8 mouse cellular contexts compared by ENCODE assay signal in the genomic region with DNA sequence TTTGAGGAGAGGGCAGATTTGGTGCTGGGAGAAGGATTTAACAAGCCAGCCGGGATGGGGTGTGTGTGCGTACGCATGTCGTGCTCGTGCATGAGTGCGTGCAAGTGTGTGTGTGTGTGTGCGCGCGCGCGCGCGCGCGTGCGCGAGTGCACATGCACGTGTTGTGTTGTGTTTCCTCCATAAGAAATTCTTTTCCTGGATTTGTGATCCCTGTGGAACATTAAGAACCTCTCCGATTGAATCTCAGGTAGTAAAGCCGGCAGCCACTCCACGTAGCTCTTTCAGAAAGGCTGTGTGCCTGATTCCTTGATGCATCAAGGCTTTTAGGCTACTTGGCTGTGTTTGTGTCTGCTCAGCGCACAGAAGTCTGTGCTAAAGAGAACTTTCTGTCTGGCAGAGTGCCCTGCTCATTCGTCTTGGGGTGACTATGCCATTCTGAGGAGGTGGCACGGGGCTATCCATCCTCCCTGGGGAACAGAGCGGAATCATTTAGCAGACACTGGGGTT.
DNase-seq lines count a peak whose midpoint lies in the region; ATAC-seq and TF ChIP-seq lines count a peak whose summit lies in the region.

No protein-coding gene starts in this region.

- no peak overlapping the region for H3K9ac ChIP-seq in intestine, embryonic 14.5 days (ENCODE audit: low read length)
- no peak overlapping the region for H3K9ac ChIP-seq in intestine, embryonic 16.5 days (ENCODE audit: low read depth, low read length)
- no peak overlapping the region for H3K9ac ChIP-seq in heart, adult 2 months (ENCODE audit: low read depth, low read length)

- H3K4me3 ChIP-seq in intestine, embryonic 14.5 days (ENCODE audit: low read depth, low read length): no peak overlapping the region
- no peak overlapping the region for H3K4me3 ChIP-seq in intestine, embryonic 16.5 days (ENCODE audit: low read length)
- H3K4me3 ChIP-seq in heart, adult 2 months: no peak overlapping the region

- no peaks in the 10 kb centered on the region for H3K79me2 ChIP-seq in heart, adult 2 months (replicated peaks; ENCODE audit: control insufficient read depth, insufficient read depth, low read length)

- no peak for TF ChIP-seq CTCF in heart, adult 2 months (IDR thresholded peaks at IDR 0.05)

- no peak overlapping the region for H3K27ac ChIP-seq in intestine, embryonic 14.5 days (ENCODE audit: low read depth)
- no peak overlapping the region for H3K27ac ChIP-seq in intestine, embryonic 16.5 days (ENCODE audit: low read length)
- no peak overlapping the region for H3K27ac ChIP-seq in heart, adult 2 months

- intact Hi-C loops in left cerebral cortex, postnatal 10 days (cut with DNase I): loop anchor here (5.0 kb wide), 1 partner anchor 59 kb away; no protein-coding TSS in a partner anchor
- intact Hi-C loops in heart, adult 2 months (cut with DNase I): no loop called here

- no peaks in the 10 kb centered on the region for H3K27me3 ChIP-seq in intestine, embryonic 14.5 days (replicated peaks; ENCODE audit: control insufficient read depth, insufficient read depth, low read length)
- H3K27me3 ChIP-seq in intestine, embryonic 16.5 days (replicated peaks; ENCODE audit: control insufficient read depth, insufficient read depth, low read length): no peaks in the 10 kb centered on the region
- H3K27me3 ChIP-seq in heart, adult 2 months (ENCODE audit: control insufficient read depth, insufficient read depth, low read length): no peaks in the 10 kb centered on the region

- 0 out of 2 replicates have a peak overlapping the region, but pooled peaks have one; percentile 4 for H3K4me2 ChIP-seq in intestine, embryonic 14.5 days (ENCODE audit: low read length)
- H3K4me2 ChIP-seq in intestine, embryonic 16.5 days (ENCODE audit: low read depth, low read length): no peak overlapping the region

- H3K9me3 ChIP-seq in intestine, embryonic 14.5 days (ENCODE audit: control insufficient read depth, low read length): no peaks in the 10 kb centered on the region
- no peaks in the 10 kb centered on the region for H3K9me3 ChIP-seq in intestine, embryonic 16.5 days (ENCODE audit: control insufficient read depth, low read length)

- H3K4me1 ChIP-seq in intestine, embryonic 14.5 days (replicated peaks; ENCODE audit: control insufficient read depth, insufficient read depth, low read length): no peaks in the 10 kb centered on the region
- H3K4me1 ChIP-seq in intestine, embryonic 16.5 days (ENCODE audit: control insufficient read depth, insufficient read depth, low read length): no peaks in the 10 kb centered on the region
- no peaks in the 10 kb centered on the region for H3K4me1 ChIP-seq in heart, adult 2 months (ENCODE audit: control insufficient read depth, insufficient read depth, low read length)

- H3K36me3 ChIP-seq in intestine, embryonic 14.5 days (ENCODE audit: control insufficient read depth, insufficient read depth, low read length): no peaks in the 10 kb centered on the region
- no peaks in the 10 kb centered on the region for H3K36me3 ChIP-seq in intestine, embryonic 16.5 days (ENCODE audit: control insufficient read depth, insufficient read depth, low read length)
- no peaks in the 10 kb centered on the region for H3K36me3 ChIP-seq in heart, adult 2 months (ENCODE audit: control insufficient read depth, insufficient read depth, low read length)

- no peak for DNase-seq in intestine, embryonic 14.5 days (ENCODE audit: low spot score)
- peak; percentile 33 to 50 for DNase-seq in frontal cortex, postnatal 14 days (ENCODE audit: low spot score in 2 of 2)
- DNase-seq in left cerebral cortex, postnatal 10 days (ENCODE audit: extremely low spot score in 1 of 2, low spot score in 2 of 2): peak; percentile 50 to 65
- peak; percentile 69 for DNase-seq in right cerebral cortex, postnatal 14 days
- DNase-seq in yolk sac, embryonic 10.5 days (ENCODE audit: low spot score): no peak
- no peak for DNase-seq in heart, adult 2 months
- DNase-seq in adrenal gland, postnatal 4 days (ENCODE audit: low spot score in 2 of 2): no peak

- no peak for TF ChIP-seq EP300 in heart, adult 2 months (IDR thresholded peaks at IDR 0.05; ENCODE audit: insufficient read depth, low read depth, low read length)

- 79% methylated on average over 25 of the region's 25 CpGs for WGBS in intestine, embryonic 14.5 days
- WGBS in intestine, embryonic 16.5 days: 80% methylated on average over 25 of the region's 25 CpGs
- WGBS in heart, adult 2 months: 84% methylated on average over 25 of the region's 25 CpGs

- no peak for TF ChIP-seq POLR2A in heart, adult 2 months (IDR thresholded peaks at IDR 0.05; ENCODE audit: insufficient read depth, low read depth, low read length)

- no peak for ATAC-seq in intestine, embryonic 14.5 days (replicated peaks; ENCODE audit: low FRiP score, low TSS enrichment, low read depth)
- ATAC-seq in intestine, embryonic 16.5 days: no peak

Comparison
In these comparisons a context has a peak if more than half of its experiments do, and no peak if none do; other contexts are left out.
1. DNase-seq: peak in frontal cortex, postnatal 14 days (2 of 2), left cerebral cortex, postnatal 10 days (2 of 2) and right cerebral cortex, postnatal 14 days (single experiment); none in intestine, embryonic 14.5 days (single experiment), yolk sac, embryonic 10.5 days (single experiment), heart, adult 2 months (0 of 2) and adrenal gland, postnatal 4 days (0 of 2).